Mouse (Mus musculus) left cerebral cortex, postnatal 14 days (tissue): ENCODE results near the gene Qrsl1. TPM values are rescaled to one million over a fixed set of nuclear protein-coding genes. Genes with fewer than 3 reads are reported as not detected.

Experiments
- total RNA-seq, 2 experiments: library from RNA; stranded (reverse); gene quantifications; 2 replicates each; pipeline ENCODE4 v1.2.3; 2021

Qrsl1 gene
- total RNA-seq, 2 experiments from 2014 or later = 14.7 to 14.9 TPM

Other genes starting within 250 kb of the Qrsl1 start
- 10 to 100 TPM; 13.4 to 15.5 TPM for gene Rtn4ip1, start 62 bp upstream of the Qrsl1 start, total RNA-seq
- gene Crybg1, start 247.1 kb upstream of the Qrsl1 start, total RNA-seq = under 1 TPM; 0.64 to 0.91 TPM